Mouse (Mus musculus) midbrain, embryonic 16.5 days (tissue): Measurements from ENCODE around the gene Kcnab1. TPM values are rescaled to one million over a fixed set of nuclear protein-coding genes. Genes with fewer than 3 reads are reported as not detected.

Source experiments
- ATAC-seq: fragments of 200-750 bp; cut with Nextera tagmentation; 2 replicates; pipeline ENCODE4 v1.8.0; 2017; ENCODE audit warnings: moderate TSS enrichment
- H3K27ac ChIP-seq: fragments of 300-500 bp; sonication (generic); 2 replicates; pipeline ENCODE4 v1.5.1; 2014; ENCODE audit warnings: mild to moderate bottlenecking, low read length, mixed read lengths
- H3K27me3 ChIP-seq: fragments of 300-500 bp; sonication (generic); 2 replicates; pipeline ENCODE4 v1.6.1; 2014; ENCODE audit warnings: low read depth, low read length, mixed read lengths; ENCODE audit not compliant: control insufficient read depth, insufficient read depth
- H3K36me3 ChIP-seq: fragments of 300-500 bp; sonication (generic); 2 replicates; pipeline ENCODE4 v1.6.1; 2014; ENCODE audit warnings: mild to moderate bottlenecking, low read length, moderate library complexity, mixed read lengths; ENCODE audit not compliant: control insufficient read depth, insufficient read depth
- H3K4me1 ChIP-seq: fragments of 300-500 bp; sonication (generic); 2 replicates; pipeline ENCODE4 v1.6.1; 2014; ENCODE audit warnings: mild to moderate bottlenecking, low read length, mixed read lengths; ENCODE audit not compliant: control insufficient read depth, insufficient read depth
- H3K4me2 ChIP-seq: fragments of 300-500 bp; sonication (generic); 2 replicates; pipeline ENCODE4 v1.6.1; 2014; ENCODE audit warnings: mild to moderate bottlenecking, low read length, mixed read lengths
- H3K4me3 ChIP-seq: fragments of 300-500 bp; sonication (generic); 2 replicates; pipeline ENCODE4 v1.5.1; 2014; ENCODE audit warnings: low read depth, mild to moderate bottlenecking, low read length, moderate library complexity, mixed read lengths
- H3K9ac ChIP-seq: fragments of 300-500 bp; sonication (generic); 2 replicates; pipeline ENCODE4 v1.6.1; 2014; ENCODE audit warnings: low read depth, low read length, mixed read lengths
- H3K9me3 ChIP-seq: fragments of 300-500 bp; sonication (generic); replicated peaks from 2 replicates; pipeline ENCODE4 v1.6.1; 2014; ENCODE audit warnings: mild to moderate bottlenecking, low read length, mixed read lengths; ENCODE audit not compliant: control insufficient read depth, poor library complexity, severe bottlenecking
- WGBS: fragments of 180-500 bp; shearing (Covaris S2); extraction: QIAGEN DNeasy Blood & Tissue Kit; methylation state at CpG from one replicate; pipeline ENCODE4 v1.1.7; 2014; 5-methylcytosine and 5-hydroxymethylcytosine counted together
- polyA plus RNA-seq: library from polyadenylated mRNA; unstranded; fragments of >200 nt; fragmentation: Nextera tagmentation; extraction: Ambion mirVana; gene quantifications from 2 replicates; pipeline ENCODE4 v1.2.1, GENCODE M21; 2015

Gene Kcnab1
- polyA plus RNA-seq, 1 experiment from 2014 or later = 9.0 TPM

GRCm38 (mm10) chr3:65283366-65283765 lies 174.2 kb downstream of the Kcnab1 start:
- no peak overlapping the region for H3K4me3 ChIP-seq
- no peak for ATAC-seq
- 95% methylated on average over 2 of the region's 2 CpGs for WGBS
- H3K27me3 ChIP-seq = no peaks in the 10 kb centered on the region
- no peaks in the 10 kb centered on the region for H3K4me1 ChIP-seq
- no peak overlapping the region for H3K27ac ChIP-seq
- 0 out of 2 replicates have a peak, but pooled peaks cover 2% of the 10 kb centered on the region for H3K36me3 ChIP-seq
- no peak overlapping the region for H3K4me2 ChIP-seq
- H3K9ac ChIP-seq = no peak overlapping the region
- H3K9me3 ChIP-seq = peaks cover 5% of the 10 kb centered on the region; the same call in 1 of the 2 replicates

DNA sequence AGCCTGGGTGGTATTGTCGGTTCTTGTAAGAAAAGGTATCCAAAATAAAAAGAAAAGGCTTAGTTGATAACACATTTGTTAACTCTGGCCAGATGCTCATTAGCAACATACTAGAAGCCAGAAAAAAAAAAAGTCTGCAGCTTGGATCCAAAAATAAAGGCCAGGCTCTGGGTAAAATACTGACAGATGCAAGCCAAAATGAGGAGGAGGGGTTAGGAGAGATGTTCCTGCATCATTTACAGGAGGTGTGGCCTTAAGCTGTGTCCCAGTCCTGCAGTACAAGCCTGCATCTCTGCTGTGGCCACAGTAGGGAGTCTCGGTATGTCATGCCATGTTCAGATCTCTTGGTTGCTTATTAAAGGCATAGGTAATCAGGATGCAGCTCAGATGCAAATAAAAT lies 179.8 kb downstream of the Kcnab1 start:
- no peaks in the 10 kb centered on the region for H3K4me1 ChIP-seq
- H3K36me3 ChIP-seq = 0 out of 2 replicates have a peak, but pooled peaks cover 2% of the 10 kb centered on the region
- ATAC-seq = no peak
- no peak overlapping the region for H3K9ac ChIP-seq
- H3K4me2 ChIP-seq = no peak overlapping the region
- H3K9me3 ChIP-seq = peaks cover 5% of the 10 kb centered on the region; the same call in 1 of the 2 replicates
- H3K4me3 ChIP-seq = no peak overlapping the region
- no peaks in the 10 kb centered on the region for H3K27me3 ChIP-seq
- no peak overlapping the region for H3K27ac ChIP-seq
- 84% methylated on average over 2 of the region's 2 CpGs for WGBS

- H3K27me3 ChIP-seq = no peaks in the 10 kb centered on the region
- no peaks in the 10 kb centered on the region for H3K36me3 ChIP-seq
- ATAC-seq = no peak
- H3K4me1 ChIP-seq = no peaks in the 10 kb centered on the region
- H3K27ac ChIP-seq = no peak overlapping the region
- no peak overlapping the region for H3K4me3 ChIP-seq
- H3K9ac ChIP-seq = no peak overlapping the region
- H3K9me3 ChIP-seq = no peaks in the 10 kb centered on the region
- H3K4me2 ChIP-seq = no peak overlapping the region
- 30% methylated on average over 4 of the region's 4 CpGs for WGBS
Measured at GRCm38 (mm10) chr3:65296996-65297395, 187.8 kb downstream of the Kcnab1 start.

DNA sequence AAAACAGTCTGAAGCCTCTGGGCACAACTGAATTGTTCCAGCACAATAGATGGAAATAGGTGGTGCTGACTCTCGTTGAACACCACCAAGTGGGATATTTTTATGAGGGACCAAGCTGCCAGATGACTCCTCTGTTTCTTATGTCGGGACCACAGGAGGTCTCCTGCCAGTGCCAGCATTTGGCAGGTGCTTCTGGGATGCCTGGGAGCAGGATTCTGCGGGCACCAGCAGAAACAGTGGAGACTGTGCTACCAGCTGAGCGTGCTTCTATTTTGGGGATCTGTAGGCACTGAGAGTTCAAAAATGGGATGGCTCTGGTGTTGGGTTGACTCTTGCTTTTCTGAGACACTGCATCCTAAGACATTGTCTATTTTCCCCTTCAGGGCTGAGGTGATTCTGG lies 190.0 kb downstream of the Kcnab1 start:
- Histone ChIP-seq H3K27ac (no peak overlapping the region), H3K4me1 (no peaks in the 10 kb centered on the region), H3K9me3 (no peaks in the 10 kb centered on the region), H3K9ac (no peak overlapping the region), H3K36me3 (no peaks in the 10 kb centered on the region), H3K4me3 (no peak overlapping the region), H3K4me2 (no peak overlapping the region), H3K27me3 (no peaks in the 10 kb centered on the region)
- WGBS = 90% methylated on average over 4 of the region's 4 CpGs
- no peak for ATAC-seq

DNA sequence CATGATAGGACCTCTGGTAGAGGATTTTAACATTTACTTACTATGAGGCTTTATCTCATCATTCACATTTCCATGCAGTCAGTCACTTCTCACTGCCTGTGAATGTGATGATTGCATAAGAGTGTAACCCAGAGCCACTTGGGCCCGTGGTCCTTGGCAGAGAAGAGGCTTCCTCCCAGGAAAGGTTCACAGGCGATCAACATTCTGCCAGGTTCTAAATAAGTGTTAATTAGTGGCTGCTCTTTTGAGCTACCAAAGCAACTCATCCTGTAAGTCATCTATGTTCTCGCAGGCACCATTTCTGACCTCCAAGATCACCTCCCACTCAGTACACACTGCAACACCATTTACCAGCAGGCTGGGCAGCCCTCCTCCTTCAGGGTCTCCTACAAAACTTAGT lies 192.3 kb downstream of the Kcnab1 start:
- H3K9ac ChIP-seq = no peak overlapping the region
- no peak overlapping the region for H3K4me3 ChIP-seq
- H3K36me3 ChIP-seq = no peaks in the 10 kb centered on the region
- no peak overlapping the region for H3K27ac ChIP-seq
- no peaks in the 10 kb centered on the region for H3K4me1 ChIP-seq
- 56% methylated on average over 3 of the region's 3 CpGs for WGBS
- ATAC-seq = no peak
- H3K9me3 ChIP-seq = no peaks in the 10 kb centered on the region
- no peaks in the 10 kb centered on the region for H3K27me3 ChIP-seq
- no peak overlapping the region for H3K4me2 ChIP-seq

DNA sequence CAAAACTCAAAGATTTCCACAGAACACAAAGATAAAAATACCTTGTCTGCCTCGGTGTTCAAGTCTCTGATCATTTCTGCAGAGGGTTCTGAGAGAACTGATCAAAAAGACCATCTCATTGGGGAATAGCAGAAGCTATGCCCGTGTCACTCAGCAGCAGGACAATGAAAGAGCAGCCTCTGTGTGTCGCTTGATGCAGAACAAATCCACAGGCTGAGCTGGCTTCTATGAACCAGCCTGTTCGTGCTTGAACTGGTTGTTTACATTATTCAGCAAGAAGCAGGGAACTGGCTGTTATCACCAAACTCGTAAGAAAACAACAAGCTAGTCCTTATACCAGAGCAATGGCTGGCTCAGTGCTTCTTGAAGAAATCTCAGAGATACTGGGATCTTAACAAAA lies 193.4 kb downstream of the Kcnab1 start:
- peak; percentile 91 for ATAC-seq
- no peak overlapping the region for H3K4me3 ChIP-seq
- WGBS = 6% methylated on average over 5 of the region's 5 CpGs
- no peak overlapping the region for H3K4me2 ChIP-seq
- no peaks in the 10 kb centered on the region for H3K4me1 ChIP-seq
- no peaks in the 10 kb centered on the region for H3K27me3 ChIP-seq
- no peak overlapping the region for H3K9ac ChIP-seq
- no peaks in the 10 kb centered on the region for H3K36me3 ChIP-seq
- no peak overlapping the region for H3K27ac ChIP-seq
- H3K9me3 ChIP-seq = no peaks in the 10 kb centered on the region

GRCm38 (mm10) chr3:65315837-65316236 lies 206.7 kb downstream of the Kcnab1 start:
- no peak for ATAC-seq
- 74% methylated on average over 6 of the region's 6 CpGs for WGBS
- Histone ChIP-seq H3K4me2 (no peak overlapping the region), H3K27ac (no peak overlapping the region), H3K9me3 (no peaks in the 10 kb centered on the region), H3K9ac (no peak overlapping the region), H3K4me1 (no peaks in the 10 kb centered on the region), H3K36me3 (no peaks in the 10 kb centered on the region), H3K27me3 (no peaks in the 10 kb centered on the region), H3K4me3 (no peak overlapping the region)

DNA sequence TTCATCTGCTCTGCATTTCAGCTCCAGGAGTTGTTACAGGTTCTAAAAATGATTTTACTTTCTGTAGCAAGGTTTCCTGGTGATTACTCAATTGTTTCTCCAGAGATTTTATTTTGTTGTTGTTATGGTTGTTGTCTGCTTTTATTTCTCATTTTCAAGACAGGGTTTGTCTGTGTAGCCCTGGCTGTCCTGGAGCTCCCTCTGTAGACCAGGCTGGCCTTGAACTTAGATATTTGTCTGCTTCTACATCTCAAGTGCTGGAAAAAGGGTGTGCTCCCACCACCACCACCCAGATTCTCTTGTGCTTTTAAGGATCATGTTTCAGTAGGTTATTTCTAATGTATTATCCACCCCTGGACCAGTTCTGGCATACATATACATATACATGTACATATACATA lies 207.6 kb downstream of the Kcnab1 start:
- ATAC-seq = no peak
- no peaks in the 10 kb centered on the region for H3K9me3 ChIP-seq
- H3K4me2 ChIP-seq = no peak overlapping the region
- H3K4me1 ChIP-seq = no peaks in the 10 kb centered on the region
- no peak overlapping the region for H3K27ac ChIP-seq
- H3K36me3 ChIP-seq = no peaks in the 10 kb centered on the region
- H3K9ac ChIP-seq = no peak overlapping the region
- H3K4me3 ChIP-seq = no peak overlapping the region
- H3K27me3 ChIP-seq = no peaks in the 10 kb centered on the region

- H3K4me3 ChIP-seq = no peak overlapping the region
- H3K36me3 ChIP-seq = no peaks in the 10 kb centered on the region
- H3K9me3 ChIP-seq = no peaks in the 10 kb centered on the region
- no peak overlapping the region for H3K9ac ChIP-seq
- no peaks in the 10 kb centered on the region for H3K4me1 ChIP-seq
- H3K4me2 ChIP-seq = no peak overlapping the region
- H3K27ac ChIP-seq = no peak overlapping the region
- H3K27me3 ChIP-seq = no peaks in the 10 kb centered on the region
- WGBS = 41% methylated on average over 10 of the region's 10 CpGs
- no peak for ATAC-seq
Measured at GRCm38 (mm10) chr3:65317876-65318537, 208.8 kb downstream of the Kcnab1 start.
